Mouse (Mus musculus): ENCODE data around the gene Dcp1b.

The Dcp1b gene

GRCm38 (mm10) chr6:119175078-119175853, at the start of gene Dcp1b:
TSS of gene Dcp1b (plus strand) at chr6:119175253.
- peak; percentile 81 for DNase-seq

GRCm38 (mm10) chr6:119126991-119127390, 48.1 kb upstream of the Dcp1b start:
- no peak for DNase-seq

- no peak for DNase-seq
Measured at GRCm38 (mm10) chr6:119128076-119128475, 47.0 kb upstream of the Dcp1b start.

- no peak for DNase-seq
Measured at GRCm38 (mm10) chr6:119128521-119128920, 46.5 kb upstream of the Dcp1b start.

GRCm38 (mm10) chr6:119129664-119130063, 45.4 kb upstream of the Dcp1b start:
- DNase-seq: no peak

GRCm38 (mm10) chr6:119132111-119132735, 42.8 kb upstream of the Dcp1b start:
- no peak for DNase-seq

- no peak for DNase-seq
Measured at GRCm38 (mm10) chr6:119132863-119133262, 42.2 kb upstream of the Dcp1b start.

GRCm38 (mm10) chr6:119137768-119138167, 37.3 kb upstream of the Dcp1b start:
- DNase-seq: no peak

GRCm38 (mm10) chr6:119139561-119139960, 35.5 kb upstream of the Dcp1b start:
- no peak for DNase-seq

GRCm38 (mm10) chr6:119145109-119145508, 29.9 kb upstream of the Dcp1b start:
- DNase-seq: no peak

GRCm38 (mm10) chr6:119165677-119166076, 9.4 kb upstream of the Dcp1b start:
- no peak for DNase-seq

- DNase-seq: no peak
Measured at GRCm38 (mm10) chr6:119174307-119175074, 562 bp upstream of the Dcp1b start.

- no peak for DNase-seq
Measured at GRCm38 (mm10) chr6:119176103-119176502, 1.1 kb downstream of the Dcp1b start.

GRCm38 (mm10) chr6:119177101-119177500, 2.0 kb downstream of the Dcp1b start:
- DNase-seq: no peak

GRCm38 (mm10) chr6:119180188-119180587, 5.1 kb downstream of the Dcp1b start:
- no peak for DNase-seq

GRCm38 (mm10) chr6:119182211-119182610, 7.2 kb downstream of the Dcp1b start:
- DNase-seq: no peak

- no peak for DNase-seq
Measured at GRCm38 (mm10) chr6:119183781-119184180, 8.7 kb downstream of the Dcp1b start.

- DNase-seq: peak; percentile 22
Measured at GRCm38 (mm10) chr6:119186658-119187057, 11.6 kb downstream of the Dcp1b start.

GRCm38 (mm10) chr6:119187631-119188030, 12.6 kb downstream of the Dcp1b start:
- DNase-seq: peak; percentile 22

GRCm38 (mm10) chr6:119191478-119191877, 16.4 kb downstream of the Dcp1b start:
- no peak for DNase-seq

- no peak for DNase-seq
Measured at GRCm38 (mm10) chr6:119193571-119194154, 18.6 kb downstream of the Dcp1b start.

- DNase-seq: no peak
Measured at GRCm38 (mm10) chr6:119194161-119194560, 19.1 kb downstream of the Dcp1b start.

- DNase-seq: no peak
Measured at GRCm38 (mm10) chr6:119194601-119195000, 19.5 kb downstream of the Dcp1b start.
